Mouse (Mus musculus) kidney, adult 18-20 months (tissue): ENCODE measurements around the gene Tcn2.
"Not testable (repeated sequence)": the region's sequence is repeated elsewhere in the genome, so short reads cannot be mapped to it uniquely, and the experiment has no call there.

Source experiments
- DNase-seq: peaks from one replicate; pipeline ENCODE4 v3.0.0; 2021

Tcn2 gene

DNA sequence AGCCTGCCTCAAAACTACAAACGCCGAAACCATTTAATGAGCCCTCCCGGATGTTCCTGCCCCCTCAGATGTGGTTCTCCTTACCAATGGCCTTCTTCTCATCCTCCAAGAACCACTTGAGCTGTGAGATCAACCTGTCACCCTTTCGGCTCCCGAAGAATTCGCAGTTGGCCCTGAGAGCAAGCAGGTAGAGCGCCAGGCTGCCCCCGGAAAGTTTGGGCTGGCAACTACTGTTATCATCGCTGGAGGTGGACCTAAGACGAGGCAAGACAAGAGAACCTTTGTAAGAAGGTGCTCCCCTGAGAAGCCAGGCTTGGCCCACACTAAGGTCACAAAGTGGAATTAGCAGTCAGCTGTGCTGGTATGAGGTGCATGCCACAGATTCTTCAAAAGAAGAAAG lies 6.0 kb downstream of the Tcn2 start:
- DNase-seq, result no peak

GRCm38 (mm10) chr11:3922731-3923130 lies 9.2 kb downstream of the Tcn2 start:
- no peak for DNase-seq

DNA sequence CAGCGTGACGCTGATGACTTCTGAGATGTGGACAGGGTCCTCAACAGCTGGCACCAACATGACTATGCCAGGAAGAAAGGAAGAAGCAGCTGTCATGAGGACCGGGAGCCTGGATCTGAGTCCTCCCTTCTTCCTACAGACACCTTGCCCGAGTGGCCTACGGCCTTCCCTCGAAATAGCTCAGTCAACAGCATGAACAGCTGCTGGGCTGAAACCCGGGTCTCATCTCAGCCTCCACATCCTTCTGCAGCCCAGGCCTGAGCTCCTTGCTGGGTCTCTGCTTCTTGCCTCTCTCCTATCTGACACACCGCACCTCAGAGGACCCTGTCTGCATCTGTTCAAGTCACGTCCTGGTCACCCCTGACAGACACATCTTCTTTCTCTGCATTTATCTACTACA lies 9.8 kb downstream of the Tcn2 start:
- DNase-seq, result no peak

DNA sequence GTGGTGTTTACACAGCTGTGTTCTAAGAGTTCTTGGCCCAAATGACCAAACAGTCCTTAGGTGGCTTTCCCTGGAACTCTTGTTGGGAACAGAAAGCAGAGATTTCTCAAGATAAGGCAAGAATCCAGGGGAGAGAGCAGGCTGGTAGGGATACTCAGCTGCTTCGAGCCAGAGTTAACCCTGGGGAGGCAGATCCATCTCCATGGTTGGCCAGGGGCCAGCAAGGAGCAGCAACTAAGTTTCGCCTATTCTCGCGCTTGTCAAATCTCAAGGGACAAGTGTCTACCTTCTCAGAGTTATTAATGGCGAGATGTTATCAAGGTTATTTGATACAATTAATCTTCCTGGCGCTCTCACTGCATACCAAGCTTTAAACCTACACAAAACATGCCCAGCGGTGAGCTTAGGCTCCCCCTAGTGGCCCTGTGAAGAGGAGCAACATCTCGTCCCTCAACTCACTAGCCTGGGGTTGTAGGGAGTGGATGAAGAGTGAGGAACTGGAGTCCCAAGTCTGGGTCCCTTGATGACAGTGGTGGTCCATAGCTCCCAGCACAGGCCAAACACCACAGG lies 10.6 kb downstream of the Tcn2 start:
- peak; percentile 64 for DNase-seq

GRCm38 (mm10) chr11:3920476-3920875 lies 11.5 kb downstream of the Tcn2 start:
- no peak for DNase-seq

DNA sequence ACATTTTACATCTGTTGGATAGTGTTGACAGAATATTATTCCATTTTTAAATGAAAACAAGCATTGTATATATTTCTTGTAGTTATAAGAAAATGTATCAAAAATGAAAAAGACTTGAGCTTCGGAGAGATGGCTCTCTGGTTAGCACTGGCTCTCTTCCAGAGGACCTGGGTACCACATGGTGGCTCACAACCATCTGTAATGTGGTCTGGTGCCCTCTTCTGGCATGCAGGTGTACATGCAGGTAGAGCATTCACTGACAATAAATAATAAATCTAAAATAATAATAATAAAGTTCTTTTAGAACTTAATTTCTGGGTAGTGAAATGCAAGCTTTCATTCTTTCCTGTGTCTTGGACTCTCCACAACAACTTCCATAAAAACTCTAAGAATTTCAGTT lies 13.2 kb downstream of the Tcn2 start:
- DNase-seq, result no peak

- peak; percentile 89 for DNase-seq
These were observed 17.7 kb downstream of the Tcn2 start, which contains the start of gene Slc35e4 for GRCm38 (mm10) chr11:3914109-3914840. Gene Slc35e4, minus strand, starts transcription at chr11:3914664.

- peak; percentile 95 for DNase-seq
These were observed 18.4 kb downstream of the Tcn2 start for GRCm38 (mm10) chr11:3913316-3914108.

GRCm38 (mm10) chr11:3912875-3913271 lies 19.1 kb downstream of the Tcn2 start:
- DNase-seq, result no peak

DNA sequence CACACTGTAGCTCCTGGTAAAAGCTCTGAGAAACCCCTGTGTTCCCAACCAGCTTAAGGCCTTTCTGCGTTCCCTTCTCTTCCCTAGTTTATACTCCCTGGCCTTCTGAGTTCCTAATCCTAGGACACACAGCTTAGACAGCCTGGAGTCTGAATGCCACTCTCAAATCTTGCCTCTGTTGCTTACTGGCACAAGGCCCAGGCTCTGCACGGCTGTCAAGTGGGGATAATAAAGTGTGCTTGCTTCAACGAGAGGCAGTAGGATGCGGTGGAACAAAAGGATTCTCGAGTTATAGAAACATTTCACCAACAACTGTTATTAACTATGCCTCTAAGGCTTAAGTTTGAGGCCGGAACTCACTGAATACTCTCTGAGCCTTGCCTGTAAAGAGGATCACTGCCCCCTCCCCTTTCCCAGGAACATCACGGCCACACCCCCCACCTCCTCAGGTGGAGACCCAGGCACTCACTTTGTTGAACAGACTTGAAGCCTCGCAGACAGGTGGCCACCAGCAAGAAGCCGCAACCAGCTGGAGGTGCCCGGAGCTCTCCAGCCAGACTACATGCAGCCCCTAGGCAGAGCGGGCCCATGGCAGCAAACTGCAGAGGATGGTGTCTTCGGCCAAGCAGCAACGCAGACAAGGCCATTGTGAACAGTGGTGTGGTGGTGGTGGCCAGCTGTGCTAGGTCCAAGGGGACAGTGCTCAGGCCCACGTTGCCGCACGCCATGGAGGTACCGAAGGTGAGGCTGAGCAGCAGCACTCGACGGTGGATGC lies 19.7 kb downstream of the Tcn2 start:
- peak; percentile 7 for DNase-seq

DNA sequence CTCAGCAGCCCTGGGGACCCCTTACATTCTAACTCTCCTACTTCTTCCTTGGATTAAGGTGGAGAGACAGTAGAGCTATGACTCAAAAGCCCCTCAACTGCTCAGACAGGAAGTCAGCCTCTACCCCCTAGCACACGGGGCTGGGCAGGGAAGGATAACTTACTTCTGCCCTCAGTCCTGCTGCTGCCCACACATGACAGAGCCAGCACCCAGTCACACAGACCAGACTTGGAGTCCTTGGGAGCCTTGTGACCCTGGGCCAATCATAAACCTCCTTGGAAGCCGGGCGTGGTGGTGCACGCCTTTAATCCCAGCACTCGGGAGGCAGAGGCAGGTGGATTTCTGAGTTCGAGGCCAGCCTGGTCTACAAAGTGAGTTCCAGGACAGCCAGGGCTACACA lies 20.5 kb downstream of the Tcn2 start:
- DNase-seq, result not testable (repeated sequence)

DNA sequence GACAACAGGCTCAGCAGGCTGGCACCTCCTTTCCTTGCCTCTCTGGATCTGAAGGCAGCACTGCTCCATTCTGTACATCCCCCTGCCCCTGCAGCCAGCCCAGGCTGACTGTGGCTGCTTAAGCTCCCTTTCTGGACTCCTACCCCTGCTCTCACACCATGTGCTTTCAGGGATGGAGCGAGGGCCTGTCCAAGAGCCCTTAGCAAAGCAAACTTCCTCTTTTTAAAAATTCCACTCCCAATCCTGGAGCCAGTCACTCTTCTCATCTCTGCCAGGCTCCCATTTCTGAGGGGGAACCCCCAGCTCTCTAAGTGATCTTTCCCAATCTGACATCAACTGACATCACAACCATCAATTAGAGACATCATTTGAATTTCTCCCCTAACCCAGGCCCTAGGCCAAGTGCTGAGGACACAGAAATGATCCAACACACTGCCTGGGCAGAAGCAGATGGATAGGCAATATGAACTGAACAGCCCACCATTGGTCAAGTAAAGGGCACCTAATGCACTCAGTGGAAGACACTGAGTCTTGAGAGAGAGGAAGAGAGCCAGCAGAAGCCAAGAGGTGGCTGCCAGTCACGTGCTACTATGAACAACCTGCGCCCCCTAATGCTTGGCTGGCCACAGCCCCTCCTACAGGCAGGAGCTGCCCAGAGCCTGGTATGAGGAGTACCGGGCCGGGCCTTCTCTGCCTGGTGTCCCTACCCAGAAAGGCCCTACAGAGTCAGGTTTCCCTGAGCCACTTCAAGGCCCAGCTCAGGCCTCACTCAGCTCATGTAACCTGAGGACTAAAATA lies 21.2 kb downstream of the Tcn2 start:
- DNase-seq, result peak; percentile 11

DNA sequence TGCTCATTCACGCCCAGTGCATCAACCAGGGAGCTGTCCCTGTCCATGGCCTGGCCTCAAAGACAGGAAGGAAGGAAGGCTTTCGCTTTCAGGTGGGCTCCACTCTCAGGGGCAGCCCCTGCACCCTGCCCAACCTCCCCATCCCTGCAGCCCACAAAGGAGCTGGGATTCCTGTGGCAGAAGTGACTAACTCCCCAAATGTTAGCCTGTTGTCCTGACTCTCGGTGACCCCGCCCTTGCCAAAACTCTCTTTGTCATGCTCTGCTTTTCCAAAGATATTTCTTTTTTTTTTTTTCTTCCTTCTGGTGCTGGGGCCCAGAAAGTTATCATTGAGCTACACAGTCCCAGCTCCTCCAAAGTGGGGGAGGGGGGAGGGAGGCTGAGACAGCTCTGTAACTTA lies 22.7 kb downstream of the Tcn2 start:
- DNase-seq, result no peak

DNA sequence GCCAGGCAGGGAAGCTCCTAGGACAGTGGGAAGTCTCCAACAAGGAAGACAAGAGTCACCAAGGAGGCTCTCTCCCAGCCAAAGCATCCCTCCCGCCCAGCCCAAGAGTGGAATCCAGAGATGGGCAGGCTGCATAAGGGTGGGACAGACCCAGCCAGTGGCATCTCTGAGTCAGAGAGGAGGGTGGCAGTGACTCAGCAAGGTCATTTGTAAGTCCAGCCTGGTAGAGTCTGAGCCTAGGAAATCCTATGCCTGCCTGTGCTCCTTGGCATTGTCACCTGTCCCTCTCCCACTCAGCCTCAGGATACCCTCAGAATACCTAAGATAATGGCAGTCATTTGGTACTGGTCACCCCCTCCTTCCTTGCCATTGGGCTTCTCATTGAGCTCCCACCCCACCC lies 26.5 kb downstream of the Tcn2 start:
- no peak for DNase-seq

DNA sequence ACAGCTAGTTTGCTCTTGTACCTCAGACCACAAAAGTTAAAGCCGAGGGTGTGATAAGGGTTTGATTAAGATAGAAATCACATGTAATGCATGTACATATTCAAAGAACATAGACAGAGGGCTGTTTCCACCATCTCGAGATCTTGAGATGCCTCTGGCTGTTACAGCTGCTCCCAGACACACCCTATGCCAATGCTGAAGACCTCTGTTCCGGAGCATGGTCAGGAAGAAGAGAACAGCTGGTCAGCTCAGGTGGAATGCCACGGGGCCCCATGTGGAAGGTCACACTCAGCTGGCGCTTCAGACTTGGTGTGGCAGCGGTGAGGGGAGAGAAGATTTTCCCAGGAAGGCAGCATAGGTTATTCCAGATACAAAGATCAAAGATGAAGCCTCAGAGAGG lies 27.3 kb downstream of the Tcn2 start:
- no peak for DNase-seq

DNA sequence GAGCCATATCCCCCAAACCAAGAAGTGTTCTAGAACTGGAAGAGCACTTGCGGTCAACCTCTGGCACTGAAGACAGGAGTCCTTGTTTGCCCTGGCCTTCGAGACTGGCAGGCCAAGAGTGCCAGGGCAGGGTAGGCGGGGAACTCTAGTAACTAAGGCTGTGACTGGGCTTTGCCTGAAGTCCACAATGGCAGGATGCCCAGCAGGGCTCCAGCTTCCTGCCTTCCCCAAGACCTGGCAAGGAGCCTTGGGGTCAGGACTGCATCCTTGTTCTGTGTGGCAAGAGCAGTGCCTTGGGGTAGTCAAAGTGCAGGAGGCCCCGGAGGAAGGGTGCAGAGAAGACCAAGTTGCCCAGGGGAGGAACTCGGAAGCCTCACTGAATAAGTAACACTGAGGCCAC lies 28.9 kb downstream of the Tcn2 start:
- DNase-seq, result peak; percentile 90

- no peak for DNase-seq
These were observed 29.4 kb downstream of the Tcn2 start for GRCm38 (mm10) chr11:3902516-3902915.

DNA sequence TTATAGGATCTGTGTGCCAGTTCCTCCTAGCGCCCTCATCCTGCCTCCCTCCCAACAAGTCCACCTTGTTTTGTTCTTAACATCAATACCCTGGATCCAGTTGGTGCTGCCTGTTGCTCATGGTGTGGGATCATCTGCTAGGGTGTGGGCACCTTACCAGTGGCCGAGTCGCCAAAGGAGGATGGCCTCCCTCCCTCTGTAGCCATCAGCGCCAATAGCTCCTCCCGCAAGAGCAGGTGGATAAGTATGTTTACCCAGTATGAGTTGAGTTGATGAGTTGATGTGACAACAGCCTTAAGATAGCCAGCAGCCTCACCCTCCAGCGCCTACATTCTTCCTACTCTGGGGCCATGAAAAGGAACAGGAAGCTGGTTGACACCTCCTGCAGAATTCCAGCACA lies 31.7 kb downstream of the Tcn2 start:
- no peak for DNase-seq

DNA sequence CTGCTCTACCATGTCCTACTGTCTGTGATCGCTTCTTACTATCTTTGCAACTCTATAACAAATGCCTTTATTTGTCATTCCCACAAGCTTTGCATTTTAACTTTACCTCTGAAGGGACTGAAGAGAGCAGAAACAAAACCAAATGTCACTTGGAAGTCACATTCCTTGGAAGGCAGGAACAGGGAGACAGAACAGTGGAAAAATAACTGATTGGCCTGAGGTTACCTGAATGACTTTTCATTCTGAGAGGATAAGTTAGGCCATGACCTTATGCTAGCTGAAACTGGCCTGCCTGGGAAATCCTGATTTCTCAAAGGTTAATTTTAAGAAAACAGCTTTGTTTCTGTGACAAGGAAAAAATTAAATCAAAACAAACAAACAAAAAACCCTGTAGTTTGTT lies 36.0 kb downstream of the Tcn2 start:
- DNase-seq, result no peak

GRCm38 (mm10) chr11:3895458-3895857 lies 36.5 kb downstream of the Tcn2 start:
- no peak for DNase-seq

GRCm38 (mm10) chr11:3894406-3895281 lies 37.3 kb downstream of the Tcn2 start, which contains the start of the genes 4921536K21Rik and Dusp18:
Gene 4921536K21Rik, minus strand, starts transcription at chr11:3895098.
Gene Dusp18, plus strand, starts transcription at chr11:3895240.
- DNase-seq, result peak; percentile 95
